Mouse (Mus musculus) erythroblast, embryonic 14.5 days (primary cell): ENCODE measurements around the gene Amd1.

Source experiments
- GATA1 ChIP-seq: IDR thresholded peaks from 2 replicates; pipeline ENCODE4 v1.6.1; 2012; ENCODE audit warnings: low read length, inconsistent platforms, mixed read lengths
- TAL1 ChIP-seq: IDR thresholded peaks from 3 replicates; pipeline ENCODE4 v1.6.1; 2012; ENCODE audit warnings: low read length, inconsistent platforms, mixed read lengths

DNA sequence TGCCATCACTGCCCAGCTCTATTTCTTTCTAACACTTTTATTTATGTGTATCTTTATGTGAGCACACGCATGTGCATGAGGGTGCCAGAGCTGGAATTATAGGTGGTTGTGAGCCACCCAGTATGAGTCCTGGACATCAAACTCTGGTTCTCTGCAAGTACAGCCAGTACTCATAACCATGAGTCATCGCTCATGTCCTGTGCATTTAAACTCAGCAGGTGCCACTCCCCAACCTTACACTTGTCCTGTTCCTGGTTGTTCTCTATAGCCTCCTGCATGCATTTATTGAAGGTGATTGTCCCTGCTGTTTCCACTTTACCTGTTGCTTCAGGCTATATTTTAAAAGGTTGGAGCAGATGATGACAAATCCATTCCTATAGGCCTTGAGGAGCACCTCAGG, 20.4 kb downstream of the Amd1 start:
- TF ChIP-seq GATA1: no peak
- no peak for TF ChIP-seq TAL1
